Mouse (Mus musculus) neural tube, embryonic 11.5 days (tissue): Measurements from ENCODE around the gene Cdkl3. TPM values are rescaled to one million over a fixed set of nuclear protein-coding genes. Genes with fewer than 3 reads are reported as not detected.

ENCODE experiments used
- ATAC-seq: fragments of 200-750 bp; cut with Nextera tagmentation; 2 replicates; pipeline ENCODE4 v1.8.0; 2017; ENCODE audit warnings: moderate number of reproducible peaks, mild to moderate bottlenecking, moderate TSS enrichment, moderate library complexity; ENCODE audit not compliant: insufficient read depth, low FRiP score, low TSS enrichment
- DNase-seq: peaks from one replicate; pipeline ENCODE4 v3.0.0-alpha.2; 2015; ENCODE audit warnings: low spot score
- H3K27ac ChIP-seq: fragments of 300-500 bp; sonication (generic); 2 replicates; pipeline ENCODE4 v1.5.1; 2014; ENCODE audit warnings: low read depth, mild to moderate bottlenecking, low read length
- H3K27me3 ChIP-seq: fragments of 300-500 bp; sonication (generic); 2 replicates; pipeline ENCODE4 v1.6.1; 2014; ENCODE audit warnings: mild to moderate bottlenecking, low read length, mixed read lengths; ENCODE audit not compliant: control insufficient read depth, insufficient read depth
- H3K36me3 ChIP-seq: fragments of 300-500 bp; sonication (generic); 2 replicates; pipeline ENCODE4 v1.6.1; 2014; ENCODE audit warnings: mild to moderate bottlenecking, low read length, moderate library complexity, mixed read lengths; ENCODE audit not compliant: control insufficient read depth, insufficient read depth
- H3K4me1 ChIP-seq: fragments of 300-500 bp; sonication (generic); 2 replicates; pipeline ENCODE4 v1.6.1; 2014; ENCODE audit warnings: low read length, mixed read lengths; ENCODE audit not compliant: control insufficient read depth, insufficient read depth
- H3K4me2 ChIP-seq: fragments of 300-500 bp; sonication (generic); 2 replicates; pipeline ENCODE4 v1.6.1; 2014; ENCODE audit warnings: low read depth, mild to moderate bottlenecking, moderate library complexity
- H3K4me3 ChIP-seq: fragments of 300-500 bp; sonication (generic); 2 replicates; pipeline ENCODE4 v1.5.1; 2014; ENCODE audit warnings: low read depth, low read length
- H3K9ac ChIP-seq: fragments of 300-500 bp; sonication (generic); 2 replicates; pipeline ENCODE4 v1.6.1; 2014; ENCODE audit warnings: mild to moderate bottlenecking, low read length
- H3K9me3 ChIP-seq: fragments of 300-500 bp; sonication (generic); 2 replicates; pipeline ENCODE4 v1.6.1; 2016; ENCODE audit warnings: low read length; ENCODE audit not compliant: control insufficient read depth
- WGBS: fragments of 180-500 bp; shearing (Covaris S2); extraction: QIAGEN DNeasy Blood & Tissue Kit; methylation state at CpG from one replicate; pipeline ENCODE4 v1.1.7; 2014; 5-methylcytosine and 5-hydroxymethylcytosine counted together
- polyA plus RNA-seq: library from polyadenylated mRNA; unstranded; fragments of >200 nt; fragmentation: Nextera tagmentation; extraction: Ambion mirVana; gene quantifications from 2 replicates; pipeline ENCODE4 v1.2.1, GENCODE M21; 2014

Gene Cdkl3
- polyA plus RNA-seq: 12.3 and 14.2 TPM in 2 replicates

DNA sequence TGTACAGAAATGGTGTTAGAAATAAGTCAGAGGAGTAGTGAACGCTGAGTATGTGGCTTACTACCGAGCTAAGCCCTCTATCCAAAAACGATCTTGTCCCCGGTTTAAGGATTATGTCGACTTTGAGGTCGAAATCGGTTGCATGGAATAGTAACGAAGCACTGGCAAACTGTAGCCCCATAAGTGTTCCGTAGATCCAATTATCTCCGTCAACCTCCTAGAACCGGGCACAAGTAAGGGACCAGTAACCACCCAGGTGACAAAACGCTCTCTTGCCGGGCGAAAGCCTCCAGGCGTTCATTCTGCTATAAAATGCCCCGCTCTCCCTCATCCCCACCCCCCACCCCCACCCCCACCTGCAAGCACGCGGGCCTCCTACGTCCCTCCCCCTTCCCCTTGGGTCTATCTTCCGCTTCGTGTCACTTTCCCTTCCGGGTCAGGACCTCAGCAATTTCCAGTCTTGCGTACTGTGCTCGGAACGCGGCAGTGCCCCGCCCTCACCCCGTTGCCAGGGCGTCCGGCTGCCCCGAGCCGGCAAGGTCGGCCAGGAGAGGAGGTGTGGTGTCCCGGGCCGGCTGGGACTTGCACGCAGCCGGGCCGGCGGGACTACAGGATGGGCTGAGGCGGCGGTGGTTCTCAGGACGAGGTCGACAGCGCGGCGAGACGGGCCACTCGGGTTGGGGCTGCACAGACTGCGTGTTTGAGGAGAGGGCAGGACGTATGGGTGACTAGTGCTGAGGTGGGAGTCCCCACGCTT is at the start of gene Cdkl3:
Gene Cdkl3 (plus strand): TSS at position 450 of the 757 bp plus-strand sequence.
- Histone ChIP-seq H3K4me3 (peak within 1 kb of the TSS; percentile 59), H3K36me3 (no peaks in the 10 kb centered on the region), H3K4me1 (peaks cover 6% of the 10 kb centered on the region; the same call in 1 of the 2 replicates), H3K4me2 (peak within 1 kb of the TSS; percentile 68), H3K9me3 (no peaks in the 10 kb centered on the region), H3K27ac (peak within 1 kb of the TSS; percentile 57), H3K27me3 (no peaks in the 10 kb centered on the region), H3K9ac (peak within 1 kb of the TSS; percentile 68)
- ATAC-seq: peak; percentile 84
- under 1% methylated on average over 51 of the region's 51 CpGs for WGBS
- DNase-seq: peak; percentile 94

DNA sequence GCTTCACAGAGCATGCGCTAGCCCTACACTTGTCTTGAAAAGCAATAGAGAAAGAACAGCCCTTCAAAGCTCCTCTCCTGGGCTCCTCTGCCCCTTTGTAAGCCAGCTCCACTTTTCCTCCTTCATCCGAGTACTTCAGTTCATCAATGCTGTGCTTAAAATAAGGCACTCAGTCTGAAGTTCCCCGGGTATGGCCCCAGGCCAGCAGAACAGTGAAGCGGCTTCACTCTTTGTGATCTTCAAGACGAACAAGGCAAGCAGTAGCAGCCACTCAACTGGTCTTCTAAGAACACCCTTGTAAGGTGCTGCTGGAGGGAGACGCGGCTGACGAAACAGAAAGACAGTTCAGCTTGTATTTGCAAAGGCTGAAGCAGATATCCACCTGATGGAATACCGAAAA is 47.9 kb upstream of the Cdkl3 start:
- WGBS: 83% methylated on average over 9 of the region's 9 CpGs

GRCm38 (mm10) chr11:51957760-51958159 is 46.3 kb upstream of the Cdkl3 start:
- H3K27me3 ChIP-seq: no peaks in the 10 kb centered on the region
- H3K9ac ChIP-seq: no peak overlapping the region
- H3K36me3 ChIP-seq: no peaks in the 10 kb centered on the region
- H3K4me3 ChIP-seq: no peak overlapping the region
- H3K4me1 ChIP-seq: no peaks in the 10 kb centered on the region
- H3K27ac ChIP-seq: no peak overlapping the region
- WGBS: 88% methylated on average over 4 of the region's 4 CpGs
- H3K9me3 ChIP-seq: no peaks in the 10 kb centered on the region
- ATAC-seq: no peak
- H3K4me2 ChIP-seq: no peak overlapping the region
- DNase-seq: no peak

More for the DNA sequence above, 47.9 kb upstream of the Cdkl3 start:
- Histone ChIP-seq H3K27me3 (no peaks in the 10 kb centered on the region), H3K4me3 (no peak overlapping the region), H3K36me3 (no peaks in the 10 kb centered on the region), H3K9ac (no peak overlapping the region), H3K4me1 (no peaks in the 10 kb centered on the region), H3K4me2 (no peak overlapping the region), H3K27ac (no peak overlapping the region), H3K9me3 (no peaks in the 10 kb centered on the region)
- ATAC-seq (no peak), DNase-seq (no peak)

DNA sequence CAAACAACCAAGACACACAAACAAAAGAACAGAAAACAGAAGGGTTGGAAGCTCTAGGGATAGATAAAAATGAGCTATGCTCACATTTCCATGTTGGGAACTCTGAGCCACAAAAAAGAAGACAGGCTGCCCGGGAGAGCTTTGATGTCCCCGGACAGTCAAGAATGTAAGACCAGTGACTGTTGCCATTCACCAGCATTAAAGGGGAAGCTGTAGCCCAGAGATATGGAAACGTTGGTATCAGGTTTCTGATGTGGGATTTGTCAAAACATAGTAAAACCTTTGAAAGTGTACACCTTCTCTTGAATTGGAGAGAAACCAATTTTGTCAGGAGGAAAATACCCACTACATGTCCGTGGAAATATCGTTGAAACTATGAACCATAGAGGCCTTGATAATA is 44.5 kb upstream of the Cdkl3 start:
- Histone ChIP-seq H3K36me3 (no peaks in the 10 kb centered on the region), H3K27me3 (no peaks in the 10 kb centered on the region), H3K4me1 (no peaks in the 10 kb centered on the region), H3K9me3 (no peaks in the 10 kb centered on the region), H3K9ac (no peak overlapping the region), H3K27ac (no peak overlapping the region), H3K4me3 (no peak overlapping the region), H3K4me2 (no peak overlapping the region)
- DNase-seq: no peak
- WGBS: 89% methylated on average over 5 of the region's 5 CpGs
- no peak for ATAC-seq

DNA sequence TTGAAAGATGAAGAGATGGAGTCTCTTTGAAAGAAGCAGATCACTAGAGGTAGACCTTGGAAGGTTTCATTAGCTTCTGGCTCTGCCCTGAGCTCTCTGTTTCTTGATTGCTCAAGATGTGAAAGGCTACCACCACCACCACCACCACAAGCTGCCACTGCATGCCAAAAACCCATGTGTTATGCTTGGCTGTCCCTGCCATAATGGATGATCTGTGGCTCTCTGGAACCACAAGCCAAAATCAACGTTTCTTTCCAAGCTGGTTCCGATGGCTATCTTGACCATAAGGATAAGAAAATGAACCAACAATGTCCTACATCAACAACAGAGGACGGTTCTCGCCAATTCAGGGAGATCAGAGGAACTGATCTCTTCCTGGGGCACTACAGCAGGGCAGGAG is 44.0 kb upstream of the Cdkl3 start:
- DNase-seq (no peak), ATAC-seq (no peak)
- no peaks in the 10 kb centered on the region for H3K27me3 ChIP-seq
- no peak overlapping the region for H3K27ac ChIP-seq
- H3K9me3 ChIP-seq: no peaks in the 10 kb centered on the region
- H3K4me3 ChIP-seq: no peak overlapping the region
- no peaks in the 10 kb centered on the region for H3K4me1 ChIP-seq
- WGBS: 93% methylated on average over 4 of the region's 4 CpGs
- no peak overlapping the region for H3K4me2 ChIP-seq
- H3K36me3 ChIP-seq: no peaks in the 10 kb centered on the region
- H3K9ac ChIP-seq: no peak overlapping the region

- H3K27me3 ChIP-seq: no peaks in the 10 kb centered on the region
- no peak overlapping the region for H3K27ac ChIP-seq
- ATAC-seq (no peak), DNase-seq (no peak)
- no peaks in the 10 kb centered on the region for H3K4me1 ChIP-seq
- 67% methylated on average over 11 of the region's 11 CpGs for WGBS
- no peaks in the 10 kb centered on the region for H3K36me3 ChIP-seq
- H3K4me3 ChIP-seq: no peak overlapping the region
- H3K4me2 ChIP-seq: no peak overlapping the region
- H3K9ac ChIP-seq: no peak overlapping the region
- no peaks in the 10 kb centered on the region for H3K9me3 ChIP-seq
Observed at GRCm38 (mm10) chr11:51960967-51961471, 43.0 kb upstream of the Cdkl3 start.

GRCm38 (mm10) chr11:51961761-51962160 is 42.3 kb upstream of the Cdkl3 start:
- no peak overlapping the region for H3K27ac ChIP-seq
- H3K9ac ChIP-seq: no peak overlapping the region
- DNase-seq (no peak), ATAC-seq (no peak)
- no peak overlapping the region for H3K4me3 ChIP-seq
- no peaks in the 10 kb centered on the region for H3K9me3 ChIP-seq
- H3K4me2 ChIP-seq: no peak overlapping the region
- no peaks in the 10 kb centered on the region for H3K36me3 ChIP-seq
- no peaks in the 10 kb centered on the region for H3K4me1 ChIP-seq
- WGBS: 91% methylated on average over 8 of the region's 8 CpGs
- no peaks in the 10 kb centered on the region for H3K27me3 ChIP-seq

- DNase-seq (no peak), ATAC-seq (no peak)
- 89% methylated on average over 7 of the region's 7 CpGs for WGBS
- Histone ChIP-seq H3K9me3 (no peaks in the 10 kb centered on the region), H3K4me2 (no peak overlapping the region), H3K27me3 (no peaks in the 10 kb centered on the region), H3K4me3 (no peak overlapping the region), H3K4me1 (no peaks in the 10 kb centered on the region), H3K27ac (no peak overlapping the region), H3K36me3 (no peaks in the 10 kb centered on the region), H3K9ac (no peak overlapping the region)
Observed at GRCm38 (mm10) chr11:51962277-51962676, 41.7 kb upstream of the Cdkl3 start.

GRCm38 (mm10) chr11:51966651-51967050 is 37.4 kb upstream of the Cdkl3 start:
- H3K27ac ChIP-seq: no peak overlapping the region
- no peak overlapping the region for H3K9ac ChIP-seq
- no peaks in the 10 kb centered on the region for H3K9me3 ChIP-seq
- ATAC-seq (no peak), DNase-seq (no peak)
- WGBS: 81% methylated on average over 5 of the region's 5 CpGs
- no peaks in the 10 kb centered on the region for H3K27me3 ChIP-seq
- H3K4me2 ChIP-seq: no peak overlapping the region
- no peaks in the 10 kb centered on the region for H3K4me1 ChIP-seq
- no peak overlapping the region for H3K4me3 ChIP-seq
- peaks cover 3% of the 10 kb centered on the region; the same call in 1 of the 2 replicates for H3K36me3 ChIP-seq
